ENCODE assay signal across 12 mouse cellular contexts in genomic region chr10:22391616-22392015, GRCm38 (mm10). TPM values are rescaled to one million over a fixed set of nuclear protein-coding genes. Genes with fewer than 3 reads are reported as not detected.
"Had no signal": no experiment of that assay in that cellular context is flagged by ENCODE, and none has a peak within 500 bp of the region (broad histone marks: within the 10 kb centered on the region; RNA-seq: fewer than 3 reads in every experiment).

No protein-coding gene starts in this region.

RNA-seq across cellular contexts. Expression of gene Raet1d, which starts 31.3 kb away (rescaled TPM):
- total RNA-seq: common myeloid progenitor, adult 5-6 weeks; gastrocnemius, adult 18-20 months; gastrocnemius, adult 2 months; gastrocnemius, adult 8-10 months; gastrocnemius, postnatal 14 days; gastrocnemius, postnatal 25 days; gastrocnemius, postnatal 36 days; granulocyte monocyte progenitor cell, adult 5-6 weeks; heart, adult 18-20 months; heart, adult 2 months; heart, adult 8-10 months had no signal
- polyA plus RNA-seq: erythroblast, embryonic 14.5 days had no signal
